ENCODE assay signal across 21 mouse cellular contexts in genomic region chr1:184023971-184024370, GRCm38 (mm10). TPM values are rescaled to one million over a fixed set of nuclear protein-coding genes. Genes with fewer than 3 reads are reported as not detected.
"Had no signal": no experiment of that assay in that cellular context is flagged by ENCODE, and none has a peak within 500 bp of the region (broad histone marks: within the 10 kb centered on the region; RNA-seq: fewer than 3 reads in every experiment).

No protein-coding gene starts in this region.

- H3K27me3 ChIP-seq: intestine, embryonic 15.5 days; limb, embryonic 12.5 days; limb, embryonic 15.5 days; midbrain, embryonic 13.5 days; neural tube, embryonic 12.5 days; neural tube, embryonic 15.5 days had no signal

- H3K27ac ChIP-seq: intestine, embryonic 15.5 days; limb, embryonic 12.5 days; limb, embryonic 15.5 days; liver, embryonic 14.5 days; macrophage; midbrain, embryonic 13.5 days; neural tube, embryonic 12.5 days; neural tube, embryonic 15.5 days; stomach, postnatal 0 days had no signal

- DNase-seq: kidney, adult 11 months; kidney, adult 9 months; kidney, postnatal 14 days; kidney, postnatal 4 days; left cerebral cortex, postnatal 4 days; liver, postnatal 0 days; lung, embryonic 14.5 days; retina, postnatal 1 day; right cerebral cortex, postnatal 25 days; spleen, adult 18-20 months; thymus, adult 2 months had no signal

- H3K9ac ChIP-seq: intestine, embryonic 15.5 days; limb, embryonic 12.5 days; limb, embryonic 15.5 days; liver, embryonic 14.5 days; liver, postnatal 0 days; lung, embryonic 14.5 days; midbrain, embryonic 13.5 days; neural tube, embryonic 12.5 days; neural tube, embryonic 15.5 days had no signal

- H3K9me3 ChIP-seq: intestine, embryonic 15.5 days; limb, embryonic 12.5 days; limb, embryonic 15.5 days; midbrain, embryonic 13.5 days; neural tube, embryonic 12.5 days; neural tube, embryonic 15.5 days had no signal

- H3K4me3 ChIP-seq: intestine, embryonic 15.5 days; limb, embryonic 12.5 days; limb, embryonic 15.5 days; midbrain, embryonic 13.5 days; neural tube, embryonic 12.5 days; neural tube, embryonic 15.5 days had no signal

- H3K4me1 ChIP-seq: limb, embryonic 15.5 days; neural tube, embryonic 12.5 days; neural tube, embryonic 15.5 days had no signal

- H3K36me3 ChIP-seq: intestine, embryonic 15.5 days; limb, embryonic 12.5 days; limb, embryonic 15.5 days; midbrain, embryonic 13.5 days; neural tube, embryonic 12.5 days; neural tube, embryonic 15.5 days had no signal

RNA-seq across cellular contexts. Expression of gene 1700056E22Rik, which starts 10.1 kb away (rescaled TPM):
- total RNA-seq: layer of hippocampus, adult 18-20 months had no signal
